Mouse (Mus musculus) lung, embryonic 15.5 days (tissue): ENCODE data around the gene Dpysl5. TPM values are rescaled to one million over a fixed set of nuclear protein-coding genes. Genes with fewer than 3 reads are reported as not detected.
"Not testable (repeated sequence)": the region's sequence is repeated elsewhere in the genome, so short reads cannot be mapped to it uniquely, and the experiment has no call there.

ENCODE experiments used
- ATAC-seq: fragments of 200-750 bp; cut with Nextera tagmentation; 2 replicates; pipeline ENCODE4 v1.8.0; 2017; ENCODE audit warnings: moderate number of reproducible peaks, borderline replicate concordance; ENCODE audit not compliant: low FRiP score, low TSS enrichment; ENCODE audit errors: extremely low read depth
- H3K27ac ChIP-seq: fragments of 300-500 bp; sonication (generic); 2 replicates; pipeline ENCODE4 v1.5.1; 2015; ENCODE audit warnings: moderate library complexity, mild to moderate bottlenecking, inconsistent platforms
- H3K27me3 ChIP-seq: fragments of 300-500 bp; sonication (generic); 2 replicates; pipeline ENCODE4 v1.6.1; 2015; ENCODE audit warnings: inconsistent platforms
- H3K36me3 ChIP-seq: fragments of 300-500 bp; sonication (generic); 2 replicates; pipeline ENCODE4 v1.6.1; 2015; ENCODE audit warnings: inconsistent platforms
- H3K4me1 ChIP-seq: fragments of 300-500 bp; sonication (generic); 2 replicates; pipeline ENCODE4 v1.6.1; 2015; ENCODE audit warnings: inconsistent platforms
- H3K4me2 ChIP-seq: fragments of 300-500 bp; sonication (generic); 2 replicates; pipeline ENCODE4 v1.6.1; 2015; ENCODE audit warnings: inconsistent platforms, mild to moderate bottlenecking, moderate library complexity
- H3K4me3 ChIP-seq: fragments of 300-500 bp; sonication (generic); 2 replicates; pipeline ENCODE4 v1.5.1; 2015; ENCODE audit warnings: mild to moderate bottlenecking, inconsistent platforms
- H3K9ac ChIP-seq: fragments of 300-500 bp; sonication (generic); 2 replicates; pipeline ENCODE4 v1.6.1; 2015; ENCODE audit warnings: inconsistent platforms
- H3K9me3 ChIP-seq: fragments of 300-500 bp; sonication (generic); 2 replicates; pipeline ENCODE4 v1.6.1; 2016; ENCODE audit warnings: inconsistent platforms
- WGBS: fragments of 180-500 bp; shearing (Covaris S2); methylation state at CpG from one replicate; pipeline ENCODE4 v1.1.7; 2015; 5-methylcytosine and 5-hydroxymethylcytosine counted together
- polyA plus RNA-seq: library from polyadenylated mRNA; unstranded; fragments of >200 nt; fragmentation: Nextera tagmentation; extraction: Ambion mirVana; gene quantifications from 2 replicates; pipeline ENCODE4 v1.2.1, GENCODE M21; 2015

Dpysl5 gene
- polyA plus RNA-seq, 1 experiment from 2014 or later = 5.3 TPM

- 81% methylated on average over 3 of the region's 3 CpGs for WGBS
- H3K27me3 ChIP-seq, H3K4me2 ChIP-seq, H3K4me1 ChIP-seq, H3K9ac ChIP-seq, H3K4me3 ChIP-seq, ATAC-seq, H3K9me3 ChIP-seq, H3K27ac ChIP-seq: not testable (repeated sequence)
- peaks cover 37% of the 10 kb centered on the region for H3K36me3 ChIP-seq
These were observed 33.3 kb upstream of the Dpysl5 start for GRCm38 (mm10) chr5:30678069-30678468.

GRCm38 (mm10) chr5:30678722-30679296 lies 32.6 kb upstream of the Dpysl5 start:
- Histone ChIP-seq H3K4me2 (no peak overlapping the region), H3K27me3 (no peaks in the 10 kb centered on the region), H3K27ac (no peak overlapping the region), H3K4me1 (no peaks in the 10 kb centered on the region), H3K36me3 (peaks cover 30% of the 10 kb centered on the region), H3K9ac (no peak overlapping the region), H3K9me3 (no peaks in the 10 kb centered on the region), H3K4me3 (no peak overlapping the region)
- WGBS = 93% methylated on average over 4 of the region's 4 CpGs
- ATAC-seq = no peak

- WGBS = 83% methylated on average over 5 of the region's 5 CpGs
- Histone ChIP-seq H3K4me1 (no peaks in the 10 kb centered on the region), H3K4me3 (no peak overlapping the region), H3K9ac (no peak overlapping the region), H3K27me3 (no peaks in the 10 kb centered on the region), H3K4me2 (no peak overlapping the region), H3K9me3 (no peaks in the 10 kb centered on the region), H3K27ac (no peak overlapping the region), H3K36me3 (peaks cover 23% of the 10 kb centered on the region)
- ATAC-seq = no peak
These were observed 31.8 kb upstream of the Dpysl5 start for GRCm38 (mm10) chr5:30679593-30679992.

- H3K9me3 ChIP-seq = no peaks in the 10 kb centered on the region
- no peaks in the 10 kb centered on the region for H3K4me1 ChIP-seq
- H3K27me3 ChIP-seq = no peaks in the 10 kb centered on the region
- no peak overlapping the region for H3K4me3 ChIP-seq
- no peak overlapping the region for H3K27ac ChIP-seq
- WGBS = 83% methylated on average over 5 of the region's 5 CpGs
- no peak for ATAC-seq
- H3K4me2 ChIP-seq = no peak overlapping the region
- 0 out of 2 replicates have a peak, but pooled peaks cover 2% of the 10 kb centered on the region for H3K36me3 ChIP-seq
- H3K9ac ChIP-seq = no peak overlapping the region
These were observed 29.4 kb upstream of the Dpysl5 start for GRCm38 (mm10) chr5:30681970-30682369.

GRCm38 (mm10) chr5:30682967-30683600 lies 28.3 kb upstream of the Dpysl5 start:
- Histone ChIP-seq H3K36me3 (no peaks in the 10 kb centered on the region), H3K4me1 (no peaks in the 10 kb centered on the region), H3K27ac (no peak overlapping the region), H3K4me2 (no peak overlapping the region), H3K27me3 (no peaks in the 10 kb centered on the region), H3K9ac (no peak overlapping the region), H3K4me3 (no peak overlapping the region), H3K9me3 (no peaks in the 10 kb centered on the region)
- no peak for ATAC-seq

- no peaks in the 10 kb centered on the region for H3K27me3 ChIP-seq
- H3K27ac ChIP-seq = no peak overlapping the region
- no peak for ATAC-seq
- no peaks in the 10 kb centered on the region for H3K36me3 ChIP-seq
- no peaks in the 10 kb centered on the region for H3K4me1 ChIP-seq
- H3K9ac ChIP-seq = no peak overlapping the region
- no peak overlapping the region for H3K4me3 ChIP-seq
- H3K9me3 ChIP-seq = no peaks in the 10 kb centered on the region
- 61% methylated on average over 3 of the region's 3 CpGs for WGBS
- H3K4me2 ChIP-seq = no peak overlapping the region
These were observed 27.4 kb upstream of the Dpysl5 start for GRCm38 (mm10) chr5:30683993-30684392.

GRCm38 (mm10) chr5:30686781-30687180 lies 24.6 kb upstream of the Dpysl5 start:
- H3K4me2 ChIP-seq = no peak overlapping the region
- WGBS = 55% methylated on average over 3 of the region's 3 CpGs
- no peaks in the 10 kb centered on the region for H3K36me3 ChIP-seq
- H3K27me3 ChIP-seq = no peaks in the 10 kb centered on the region
- H3K9me3 ChIP-seq = no peaks in the 10 kb centered on the region
- ATAC-seq = no peak
- no peaks in the 10 kb centered on the region for H3K4me1 ChIP-seq
- H3K9ac ChIP-seq = no peak overlapping the region
- H3K4me3 ChIP-seq = no peak overlapping the region
- H3K27ac ChIP-seq = no peak overlapping the region

GRCm38 (mm10) chr5:30700361-30701000 lies 10.9 kb upstream of the Dpysl5 start:
- H3K27me3 ChIP-seq = no peaks in the 10 kb centered on the region
- no peak overlapping the region for H3K4me2 ChIP-seq
- no peaks in the 10 kb centered on the region for H3K36me3 ChIP-seq
- ATAC-seq = no peak
- H3K4me1 ChIP-seq = 0 out of 2 replicates have a peak, but pooled peaks cover 4% of the 10 kb centered on the region
- no peak overlapping the region for H3K27ac ChIP-seq
- H3K4me3 ChIP-seq = no peak overlapping the region
- 68% methylated on average over 8 of the region's 8 CpGs for WGBS
- no peaks in the 10 kb centered on the region for H3K9me3 ChIP-seq
- H3K9ac ChIP-seq = no peak overlapping the region

- WGBS = 25% methylated on average over 4 of the region's 4 CpGs
- not testable (repeated sequence) for H3K9me3 ChIP-seq, H3K4me3 ChIP-seq, H3K36me3 ChIP-seq, H3K4me1 ChIP-seq, ATAC-seq, H3K4me2 ChIP-seq, H3K27ac ChIP-seq, H3K27me3 ChIP-seq, H3K9ac ChIP-seq
These were observed 10.0 kb upstream of the Dpysl5 start for GRCm38 (mm10) chr5:30701373-30701772.

GRCm38 (mm10) chr5:30701866-30702265 lies 9.5 kb upstream of the Dpysl5 start:
- no peak overlapping the region for H3K4me3 ChIP-seq
- H3K4me1 ChIP-seq = 0 out of 2 replicates have a peak, but pooled peaks cover 4% of the 10 kb centered on the region
- H3K9me3 ChIP-seq = no peaks in the 10 kb centered on the region
- H3K27me3 ChIP-seq = no peaks in the 10 kb centered on the region
- ATAC-seq = no peak
- no peak overlapping the region for H3K4me2 ChIP-seq
- no peaks in the 10 kb centered on the region for H3K36me3 ChIP-seq
- WGBS = 65% methylated on average over 3 of the region's 3 CpGs
- no peak overlapping the region for H3K27ac ChIP-seq
- H3K9ac ChIP-seq = no peak overlapping the region

GRCm38 (mm10) chr5:30709744-30710383 lies 1.5 kb upstream of the Dpysl5 start:
- H3K36me3 ChIP-seq = no peaks in the 10 kb centered on the region
- H3K4me3 ChIP-seq = no peak overlapping the region
- no peak overlapping the region for H3K4me2 ChIP-seq
- peaks cover 33% of the 10 kb centered on the region for H3K4me1 ChIP-seq
- WGBS = 9% methylated on average over 13 of the region's 13 CpGs
- H3K9me3 ChIP-seq = no peaks in the 10 kb centered on the region
- H3K27ac ChIP-seq = no peak overlapping the region
- no peak overlapping the region for H3K9ac ChIP-seq
- ATAC-seq = peak; percentile 33; the same call in 1 of the 2 replicates
- peaks cover 52% of the 10 kb centered on the region for H3K27me3 ChIP-seq

- Histone ChIP-seq H3K9me3 (no peaks in the 10 kb centered on the region), H3K9ac (no peak overlapping the region), H3K27me3 (peaks cover 58% of the 10 kb centered on the region), H3K4me3 (no peak overlapping the region), H3K4me2 (no peak overlapping the region), H3K4me1 (peaks cover 33% of the 10 kb centered on the region), H3K36me3 (no peaks in the 10 kb centered on the region), H3K27ac (no peak overlapping the region)
- ATAC-seq = no peak
- 25% methylated on average over 8 of the region's 8 CpGs for WGBS
These were observed 878 bp upstream of the Dpysl5 start for GRCm38 (mm10) chr5:30710486-30710885.
